Mouse (Mus musculus): Measurements from ENCODE around the gene Toe1.

- no peak for TF ChIP-seq CTCF (conservative IDR thresholded peaks at IDR 0.05; ENCODE audit: low read length)
- TF ChIP-seq POU5F1 (IDR thresholded peaks at IDR 0.05; ENCODE audit: borderline replicate concordance, low read length), result no peak
These were observed 31.6 kb upstream of the Toe1 start for GRCm38 (mm10) chr4:116838999-116839398.
